Mouse (Mus musculus): ENCODE measurements around the gene Dpy30.
A peak's percentile ranks its signal among the peaks of the same experiment; 100 is the strongest.

DNA sequence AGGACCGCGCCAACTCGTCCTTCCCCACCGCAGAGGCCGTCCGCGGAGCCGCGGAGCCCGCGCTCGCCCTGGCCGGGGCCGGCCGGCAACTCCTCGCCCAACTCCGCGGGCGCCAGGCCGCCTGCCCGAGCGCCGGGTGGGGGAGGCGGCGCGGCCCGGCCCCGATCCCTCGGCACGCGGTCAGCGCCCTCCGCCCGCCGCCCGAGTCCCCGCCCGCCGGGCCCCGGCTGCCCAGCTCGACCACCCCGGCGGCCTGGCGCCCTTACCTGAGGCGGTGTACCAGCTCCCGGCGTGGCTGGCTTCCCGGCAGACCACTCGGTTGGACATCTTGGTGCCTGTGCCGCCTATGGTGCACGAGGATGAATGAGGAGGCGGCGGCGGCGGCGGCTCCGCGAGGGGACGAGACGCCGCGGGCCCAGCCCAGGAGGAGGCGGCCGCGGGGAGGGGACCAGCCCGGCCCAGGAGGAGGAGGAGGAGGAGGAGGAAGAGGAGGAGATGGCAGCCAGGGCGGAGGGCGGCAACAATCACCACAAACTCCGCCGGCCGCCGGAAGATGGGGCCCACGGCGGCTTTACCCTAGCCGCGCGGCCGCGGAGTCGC, 29.2 kb downstream of the Dpy30 start:
- peak; percentile 15; the same call in 1 of the 2 replicates for TF ChIP-seq CTCF (IDR thresholded peaks at IDR 0.05; ENCODE audit: low read depth)
- no peak for TF ChIP-seq EP300 (optimal IDR thresholded peaks at IDR 0.05)

All from stomach, postnatal 0 days (tissue).